Mouse (Mus musculus) limb, embryonic 15.5 days (tissue): ENCODE measurements around the gene Cchcr1. TPM values are rescaled to one million over a fixed set of nuclear protein-coding genes. Genes with fewer than 3 reads are reported as not detected.

Experiments
- ATAC-seq: fragments of 200-750 bp; cut with Nextera tagmentation; 2 replicates; pipeline ENCODE4 v1.8.0; 2017; ENCODE audit warnings: low read depth, moderate TSS enrichment; ENCODE audit not compliant: insufficient number of reproducible peaks, low FRiP score, low TSS enrichment
- H3K27ac ChIP-seq: fragments of 300-500 bp; sonication (generic); 2 replicates; pipeline ENCODE4 v1.5.1; 2015; ENCODE audit warnings: moderate library complexity, mild to moderate bottlenecking, inconsistent platforms
- H3K27me3 ChIP-seq: fragments of 300-500 bp; sonication (generic); 2 replicates; pipeline ENCODE4 v1.6.1; 2015; ENCODE audit warnings: inconsistent platforms
- H3K36me3 ChIP-seq: fragments of 300-500 bp; sonication (generic); 2 replicates; pipeline ENCODE4 v1.6.1; 2015; ENCODE audit warnings: inconsistent platforms
- H3K4me1 ChIP-seq: fragments of 300-500 bp; sonication (generic); 2 replicates; pipeline ENCODE4 v1.6.1; 2015; ENCODE audit warnings: inconsistent platforms
- H3K4me2 ChIP-seq: fragments of 300-500 bp; sonication (generic); 2 replicates; pipeline ENCODE4 v1.6.1; 2015; ENCODE audit warnings: mild to moderate bottlenecking, inconsistent platforms
- H3K4me3 ChIP-seq: fragments of 300-500 bp; sonication (generic); 2 replicates; pipeline ENCODE4 v1.5.1; 2015; ENCODE audit warnings: mild to moderate bottlenecking, inconsistent platforms
- H3K9ac ChIP-seq: fragments of 300-500 bp; sonication (generic); 2 replicates; pipeline ENCODE4 v1.6.1; 2015; ENCODE audit warnings: inconsistent platforms
- H3K9me3 ChIP-seq: fragments of 300-500 bp; sonication (generic); 2 replicates; pipeline ENCODE4 v1.6.1; 2016; ENCODE audit warnings: inconsistent platforms
- WGBS: fragments of 180-500 bp; shearing (Covaris S2); methylation state at CpG from one replicate; pipeline ENCODE4 v1.1.7; 2015; 5-methylcytosine and 5-hydroxymethylcytosine counted together
- polyA plus RNA-seq: library from polyadenylated mRNA; unstranded; fragments of >200 nt; fragmentation: Nextera tagmentation; extraction: Ambion mirVana; gene quantifications from 2 replicates; pipeline ENCODE4 v1.2.1, GENCODE M21; 2015

Gene Cchcr1
- polyA plus RNA-seq, 1 experiment from 2014 or later, result 18.1 TPM

DNA sequence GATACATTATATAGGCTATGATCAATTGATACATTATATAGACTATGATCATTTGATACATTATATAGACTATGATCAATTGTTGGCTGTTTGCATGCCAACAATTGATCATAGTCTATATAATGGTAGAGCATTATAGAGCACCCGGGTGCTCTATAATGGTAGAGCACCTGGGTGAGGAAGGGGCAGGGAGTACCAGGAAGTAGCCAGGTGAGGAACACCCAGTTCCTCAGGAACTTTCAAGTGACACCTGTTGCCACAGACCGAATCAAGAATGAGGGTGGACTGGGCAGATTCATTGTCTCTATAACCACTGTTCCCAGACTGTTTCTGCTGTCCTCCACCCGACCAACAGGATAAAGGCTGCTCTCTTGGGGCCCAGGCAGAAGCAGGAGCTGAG lies 50.2 kb downstream of the Cchcr1 start, which contains the start of gene 2300002M23Rik:
Gene 2300002M23Rik, plus strand, starts transcription at position 301 of the 400 bp plus-strand sequence.
- H3K9me3 ChIP-seq, result no peaks in the 10 kb centered on the region
- no peak for ATAC-seq
- H3K4me3 ChIP-seq, result no peak within 1 kb of the TSS
- no peak within 1 kb of the TSS for H3K4me2 ChIP-seq
- peaks cover 16% of the 10 kb centered on the region for H3K4me1 ChIP-seq
- H3K36me3 ChIP-seq, result no peaks in the 10 kb centered on the region
- peaks cover 23% of the 10 kb centered on the region for H3K27me3 ChIP-seq
- no peak within 1 kb of the TSS for H3K9ac ChIP-seq
- H3K27ac ChIP-seq, result no peak within 1 kb of the TSS
- 53% methylated on average over 3 of the region's 3 CpGs for WGBS

DNA sequence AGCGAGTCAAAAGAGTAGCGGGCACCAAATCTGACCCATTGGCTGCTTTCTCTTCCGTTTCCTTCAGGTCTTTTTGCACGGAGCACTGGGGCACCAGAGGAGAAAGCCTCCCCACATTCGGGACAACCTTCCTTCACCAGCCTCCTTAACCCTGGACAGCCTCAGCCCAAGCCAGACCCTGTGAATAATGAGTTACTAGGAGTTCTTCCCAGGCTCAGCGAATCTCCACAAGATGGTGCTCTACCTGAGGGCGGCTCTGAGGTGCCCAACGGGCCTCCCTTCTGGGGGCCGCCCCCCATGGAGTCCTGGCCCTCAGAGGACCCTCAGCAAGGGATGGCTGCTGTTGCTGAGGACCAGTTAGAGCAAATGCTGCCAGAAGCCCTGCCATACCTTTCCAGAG lies 50.9 kb downstream of the Cchcr1 start:
- no peaks in the 10 kb centered on the region for H3K9me3 ChIP-seq
- ATAC-seq, result no peak
- H3K4me3 ChIP-seq, result no peak overlapping the region
- H3K27ac ChIP-seq, result no peak overlapping the region
- no peaks in the 10 kb centered on the region for H3K36me3 ChIP-seq
- H3K4me1 ChIP-seq, result peaks cover 16% of the 10 kb centered on the region
- H3K4me2 ChIP-seq, result no peak overlapping the region
- 21% methylated on average over 8 of the region's 9 CpGs for WGBS
- no peak overlapping the region for H3K9ac ChIP-seq
- H3K27me3 ChIP-seq, result peaks cover 23% of the 10 kb centered on the region

DNA sequence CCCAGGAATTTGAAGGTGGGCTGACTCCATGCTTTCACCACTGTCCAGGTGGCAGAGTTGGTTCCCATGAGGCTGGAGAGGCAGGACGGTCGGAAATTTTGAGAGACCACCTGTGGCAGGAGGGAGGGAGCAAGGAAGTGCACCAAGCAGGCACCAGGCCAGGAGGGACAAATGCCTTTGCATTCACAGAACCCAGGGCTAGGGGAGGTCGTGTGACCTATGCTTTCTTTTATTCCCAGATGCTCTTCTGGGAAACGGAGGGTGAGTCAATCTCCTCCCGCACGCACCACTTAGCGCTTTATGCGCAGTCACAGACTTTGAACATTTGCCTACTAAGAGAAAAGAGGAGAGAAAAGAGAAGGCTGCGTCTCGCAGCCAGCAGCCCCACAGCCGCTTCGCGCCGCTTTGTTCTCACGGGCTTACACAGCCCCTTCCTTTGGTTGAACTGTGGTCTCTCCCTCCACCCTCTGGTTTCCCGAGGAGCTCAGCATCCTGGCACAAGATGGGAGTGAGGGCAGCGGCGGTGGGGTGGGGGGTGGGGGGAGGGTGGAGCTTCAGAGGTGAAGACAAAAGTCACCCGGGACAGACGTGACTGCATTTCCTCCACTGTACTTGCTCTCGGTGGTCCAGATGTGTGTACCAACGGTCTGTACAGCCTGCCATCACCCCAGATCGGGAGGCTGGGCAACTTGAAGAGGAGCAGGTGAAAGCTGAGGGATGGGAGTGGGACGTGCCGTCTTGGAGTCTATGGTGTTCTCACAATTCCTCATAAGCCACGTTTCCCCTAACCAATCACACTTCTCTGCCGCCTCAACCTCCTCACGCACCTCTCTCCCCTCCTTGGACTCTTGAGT lies 52.4 kb downstream of the Cchcr1 start:
- H3K4me3 ChIP-seq, result peak overlapping the region; percentile 24
- 5% methylated on average over 28 of the region's 28 CpGs for WGBS
- peaks cover 16% of the 10 kb centered on the region for H3K4me1 ChIP-seq
- H3K27ac ChIP-seq, result no peak overlapping the region
- no peaks in the 10 kb centered on the region for H3K9me3 ChIP-seq
- no peak overlapping the region for H3K9ac ChIP-seq
- H3K36me3 ChIP-seq, result no peaks in the 10 kb centered on the region
- ATAC-seq, result no peak
- peaks cover 23% of the 10 kb centered on the region for H3K27me3 ChIP-seq
- peak overlapping the region; percentile 38 for H3K4me2 ChIP-seq

DNA sequence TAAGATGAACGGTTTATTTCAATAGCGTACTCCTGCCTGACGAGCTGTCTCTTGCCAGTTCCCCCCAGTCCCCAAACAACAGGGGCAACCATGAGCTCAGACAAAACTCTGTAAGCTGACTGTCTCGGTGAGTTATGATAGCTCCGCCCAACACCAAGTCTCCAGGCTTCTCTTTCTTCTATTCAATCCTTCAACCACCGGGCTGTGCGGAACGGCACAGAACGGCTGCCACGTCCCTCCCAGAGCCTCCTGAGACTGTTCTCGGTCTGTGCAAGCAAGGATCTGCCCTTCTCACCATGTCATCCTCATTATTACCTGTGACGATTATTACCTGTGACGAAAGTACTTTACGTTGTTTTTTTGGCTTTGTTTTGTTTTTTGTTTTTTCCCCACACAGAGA lies 53.9 kb downstream of the Cchcr1 start:
- Histone ChIP-seq H3K4me3 (no peak overlapping the region), H3K9ac (no peak overlapping the region), H3K4me1 (peaks cover 16% of the 10 kb centered on the region), H3K27me3 (peaks cover 31% of the 10 kb centered on the region), H3K4me2 (no peak overlapping the region), H3K36me3 (no peaks in the 10 kb centered on the region), H3K9me3 (no peaks in the 10 kb centered on the region), H3K27ac (no peak overlapping the region)
- WGBS, result 70% methylated on average over 14 of the region's 14 CpGs
- ATAC-seq, result no peak

DNA sequence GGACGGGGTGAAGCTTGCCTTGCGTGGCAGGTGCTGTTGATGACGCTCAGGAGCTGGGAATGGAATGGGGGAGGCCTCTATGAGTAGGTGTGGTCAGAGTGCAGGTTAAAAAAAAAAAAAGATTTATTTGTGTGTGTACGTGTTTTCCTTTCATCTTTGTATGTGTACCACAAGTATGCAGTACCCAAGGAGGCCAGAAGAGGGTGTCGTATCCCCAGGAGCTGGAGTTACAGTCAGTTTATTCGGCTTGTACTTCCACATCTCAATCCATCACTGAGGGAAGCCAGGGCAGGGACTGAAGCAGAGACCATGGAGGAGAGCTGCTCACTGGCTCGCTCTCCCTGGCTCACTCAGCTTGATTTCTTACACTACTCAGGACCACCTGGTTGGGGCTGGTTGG lies 54.6 kb downstream of the Cchcr1 start:
- Histone ChIP-seq H3K4me1 (peaks cover 16% of the 10 kb centered on the region), H3K27ac (no peak overlapping the region), H3K27me3 (peaks cover 34% of the 10 kb centered on the region), H3K9ac (no peak overlapping the region), H3K4me2 (no peak overlapping the region), H3K4me3 (no peak overlapping the region), H3K9me3 (no peaks in the 10 kb centered on the region), H3K36me3 (no peaks in the 10 kb centered on the region)
- no peak for ATAC-seq
- 92% methylated on average over 7 of the region's 7 CpGs for WGBS

DNA sequence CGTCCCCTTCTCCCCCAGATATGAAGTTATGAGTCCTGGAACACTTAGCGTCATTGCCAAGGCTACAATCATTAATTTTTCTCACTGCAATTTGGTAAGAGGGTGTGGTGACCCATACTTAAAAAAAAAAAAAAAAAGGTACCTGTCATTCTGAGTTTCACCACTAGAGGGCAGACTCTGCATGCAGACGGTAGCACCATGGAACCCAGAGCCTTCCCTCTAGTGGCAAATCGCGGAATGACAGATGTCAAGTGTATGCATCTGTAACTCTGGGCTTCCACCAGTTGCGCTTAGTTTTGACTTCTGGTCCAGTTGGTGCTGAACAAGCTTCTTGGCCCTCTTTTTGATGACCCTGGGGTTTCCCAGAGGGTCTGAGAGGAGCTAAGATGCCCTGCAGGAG lies 61.3 kb downstream of the Cchcr1 start:
- Histone ChIP-seq H3K9me3 (no peaks in the 10 kb centered on the region), H3K4me1 (no peaks in the 10 kb centered on the region), H3K36me3 (no peaks in the 10 kb centered on the region), H3K9ac (no peak overlapping the region), H3K27me3 (peaks cover 11% of the 10 kb centered on the region; the same call in 1 of the 2 replicates), H3K4me3 (no peak overlapping the region), H3K4me2 (no peak overlapping the region), H3K27ac (no peak overlapping the region)
- 20% methylated on average over 6 of the region's 6 CpGs for WGBS
- no peak for ATAC-seq

Other genes with a start within 250 kb of the Cchcr1 start
- gene H2-Q1, start 196.7 kb upstream of the Cchcr1 start, polyA plus RNA-seq, result not detected in 2 replicates
- 0.20 and 0.29 TPM in 2 replicates for gene H2-Q2, start 174.9 kb upstream of the Cchcr1 start, polyA plus RNA-seq
- gene H2-Q4, start 137.5 kb upstream of the Cchcr1 start, polyA plus RNA-seq, result 3.2 and 4.3 TPM in 2 replicates
- gene H2-Q6, start 92.2 kb upstream of the Cchcr1 start, polyA plus RNA-seq, result 0.35 and 0.46 TPM in 2 replicates
- 3.1 and 3.3 TPM in 2 replicates for gene H2-Q7, start 77.9 kb upstream of the Cchcr1 start, polyA plus RNA-seq
- gene H2-Q10, start 47.0 kb upstream of the Cchcr1 start, polyA plus RNA-seq, result 0.65 and 1.2 TPM in 2 replicates
- gene Pou5f1, start 11.1 kb upstream of the Cchcr1 start, polyA plus RNA-seq, result not detected in 2 replicates
- gene Tcf19, start 276 bp upstream of the Cchcr1 start, polyA plus RNA-seq, result 88.0 and 97.6 TPM in 2 replicates
- 1.3 and 1.8 TPM in 2 replicates for gene Psors1c2, start 16.1 kb downstream of the Cchcr1 start, polyA plus RNA-seq
- gene Cdsn, start 35.0 kb downstream of the Cchcr1 start, polyA plus RNA-seq, result 2.0 and 4.8 TPM in 2 replicates
- 5.6 and 6.0 TPM in 2 replicates for gene 2300002M23Rik, start 50.4 kb downstream of the Cchcr1 start, polyA plus RNA-seq
- not detected in 2 replicates for gene Sfta2, start 84.4 kb downstream of the Cchcr1 start, polyA plus RNA-seq
- 0.14 and 0.33 TPM in 2 replicates for gene Gm9573, start 109.5 kb downstream of the Cchcr1 start, polyA plus RNA-seq
- 0.09 and 0.10 TPM in 2 replicates for gene Mucl3, start 126.6 kb downstream of the Cchcr1 start, polyA plus RNA-seq
- 14.3 and 14.4 TPM in 2 replicates for gene Vars2, start 150.5 kb downstream of the Cchcr1 start, polyA plus RNA-seq
- 36.2 and 42.2 TPM in 2 replicates for gene Gtf2h4, start 156.6 kb downstream of the Cchcr1 start, polyA plus RNA-seq
- 81.7 and 85.2 TPM in 2 replicates for gene Ddr1, start 187.5 kb downstream of the Cchcr1 start, polyA plus RNA-seq